Mouse (Mus musculus): ENCODE measurements around the gene Glud1.

GRCm38 (mm10) chr14:34353326-34353725 lies 42.8 kb downstream of the Glud1 start:
- TF ChIP-seq HCFC1 (IDR thresholded peaks at IDR 0.05; ENCODE audit: borderline replicate concordance, insufficient read depth, low read length) (no peak), MAFK (IDR thresholded peaks at IDR 0.05; ENCODE audit: insufficient read depth, low read depth, low read length) (no peak)
